Mouse (Mus musculus) bone marrow, adult 2 months (tissue): ENCODE results near the gene Llcfc1. TPM values are rescaled to one million over a fixed set of nuclear protein-coding genes. Genes with fewer than 3 reads are reported as not detected.

Experiments used
- H3K27ac ChIP-seq: fragments of 200-500 bp; 2 replicates; pipeline ENCODE4 v1.5.1; 2012; ENCODE audit warnings: low read depth, mild to moderate bottlenecking, control low read depth, inconsistent platforms, low read length; ENCODE audit not compliant: control insufficient read depth, poor library complexity, insufficient read depth
- H3K4me1 ChIP-seq: fragments of 200-500 bp; 2 replicates; pipeline ENCODE4 v1.6.1; 2011; ENCODE audit warnings: low read length; ENCODE audit not compliant: control insufficient read depth, insufficient read depth
- H3K4me3 ChIP-seq: fragments of 200-500 bp; replicated peaks from 2 replicates; pipeline ENCODE3; 2011; ENCODE audit warnings: mild to moderate bottlenecking, low read depth, low read length, control low read depth; ENCODE audit not compliant: control insufficient read depth
- CTCF ChIP-seq: fragments of 200-500 bp; IDR thresholded peaks from 2 replicates; pipeline ENCODE4 v1.5.1; 2011; ENCODE audit warnings: low read length, control low read depth; ENCODE audit not compliant: control insufficient read depth, insufficient read depth
- POLR2A ChIP-seq: fragments of 200-500 bp; IDR thresholded peaks from 2 replicates; pipeline ENCODE4 v1.6.1; 2011; ENCODE audit warnings: low read depth, mild to moderate bottlenecking, control low read depth, low read length, borderline replicate concordance; ENCODE audit not compliant: control insufficient read depth
- WGBS: fragments of 180-500 bp; shearing (Covaris S2); methylation state at CpG from one replicate; pipeline ENCODE4 v1.1.7; 2018; 5-methylcytosine and 5-hydroxymethylcytosine counted together
- polyA plus RNA-seq: library from polyadenylated mRNA; stranded (reverse); fragments of >200 nt; gene quantifications from 2 replicates; pipeline ENCODE4 v1.2.4, GENCODE M21; 2011; ENCODE audit warnings: low replicate concordance; ENCODE audit not compliant: missing spikeins, insufficient read depth, insufficient read length

Gene Llcfc1
- polyA plus RNA-seq, 1 experiment, result not detected

GRCm38 (mm10) chr6:41721430-41721829 is 37.2 kb downstream of the Llcfc1 start:
- TF ChIP-seq CTCF (no peak), POLR2A (no peak)
- 64% methylated on average over 2 of the region's 2 CpGs for WGBS
- H3K4me3 ChIP-seq, result no peak overlapping the region
- no peak overlapping the region for H3K27ac ChIP-seq
- H3K4me1 ChIP-seq, result no peaks in the 10 kb centered on the region

GRCm38 (mm10) chr6:41727989-41728609 is 43.9 kb downstream of the Llcfc1 start:
- H3K4me3 ChIP-seq, result no peak overlapping the region
- H3K27ac ChIP-seq, result no peak overlapping the region
- no peaks in the 10 kb centered on the region for H3K4me1 ChIP-seq
- TF ChIP-seq POLR2A, result no peak
- peak; percentile 45; the same call in 1 of the 2 replicates for TF ChIP-seq CTCF
- WGBS, result 58% methylated on average over 1 of the region's 1 CpGs

GRCm38 (mm10) chr6:41734719-41735470 is 50.7 kb downstream of the Llcfc1 start:
- TF ChIP-seq POLR2A (no peak), CTCF (no peak)
- 88% methylated on average over 5 of the region's 5 CpGs for WGBS
- no peaks in the 10 kb centered on the region for H3K4me1 ChIP-seq
- H3K27ac ChIP-seq, result no peak overlapping the region
- H3K4me3 ChIP-seq, result no peak overlapping the region

Other genes with a start within 250 kb of the Llcfc1 start
- gene Gm10334, start 238.3 kb upstream of the Llcfc1 start, polyA plus RNA-seq, result not detected in 2 replicates
- gene Prss1, start 225.5 kb upstream of the Llcfc1 start, polyA plus RNA-seq, result not detected in 2 replicates
- gene Prss2, start 162.6 kb upstream of the Llcfc1 start, polyA plus RNA-seq, result not detected in 2 replicates
- gene Ephb6, start 78.9 kb upstream of the Llcfc1 start, polyA plus RNA-seq, result 2.4 TPM in 1 of 2 replicates, not detected in the other
- not detected in 2 replicates for gene Trpv6, start 48.0 kb upstream of the Llcfc1 start, polyA plus RNA-seq
- 0.31 and 0.75 TPM in 2 replicates for gene Trpv5, start 3.7 kb upstream of the Llcfc1 start, polyA plus RNA-seq
- gene Kel, start 19.9 kb downstream of the Llcfc1 start, polyA plus RNA-seq, result 1,009 and 1,115 TPM in 2 replicates
- not detected in 2 replicates for gene Olfr459, start 90.7 kb downstream of the Llcfc1 start, polyA plus RNA-seq
- gene Pip, start 163.1 kb downstream of the Llcfc1 start, polyA plus RNA-seq, result not detected in 2 replicates
- gene Sval2, start 168.6 kb downstream of the Llcfc1 start, polyA plus RNA-seq, result not detected in 2 replicates